Mouse (Mus musculus): Measurements from ENCODE around the gene Hrh2. TPM values are rescaled to one million over a fixed set of nuclear protein-coding genes. Genes with fewer than 3 reads are reported as not detected.

The Hrh2 gene
- polyA plus RNA-seq, 1 experiment: 1.4 TPM

DNA sequence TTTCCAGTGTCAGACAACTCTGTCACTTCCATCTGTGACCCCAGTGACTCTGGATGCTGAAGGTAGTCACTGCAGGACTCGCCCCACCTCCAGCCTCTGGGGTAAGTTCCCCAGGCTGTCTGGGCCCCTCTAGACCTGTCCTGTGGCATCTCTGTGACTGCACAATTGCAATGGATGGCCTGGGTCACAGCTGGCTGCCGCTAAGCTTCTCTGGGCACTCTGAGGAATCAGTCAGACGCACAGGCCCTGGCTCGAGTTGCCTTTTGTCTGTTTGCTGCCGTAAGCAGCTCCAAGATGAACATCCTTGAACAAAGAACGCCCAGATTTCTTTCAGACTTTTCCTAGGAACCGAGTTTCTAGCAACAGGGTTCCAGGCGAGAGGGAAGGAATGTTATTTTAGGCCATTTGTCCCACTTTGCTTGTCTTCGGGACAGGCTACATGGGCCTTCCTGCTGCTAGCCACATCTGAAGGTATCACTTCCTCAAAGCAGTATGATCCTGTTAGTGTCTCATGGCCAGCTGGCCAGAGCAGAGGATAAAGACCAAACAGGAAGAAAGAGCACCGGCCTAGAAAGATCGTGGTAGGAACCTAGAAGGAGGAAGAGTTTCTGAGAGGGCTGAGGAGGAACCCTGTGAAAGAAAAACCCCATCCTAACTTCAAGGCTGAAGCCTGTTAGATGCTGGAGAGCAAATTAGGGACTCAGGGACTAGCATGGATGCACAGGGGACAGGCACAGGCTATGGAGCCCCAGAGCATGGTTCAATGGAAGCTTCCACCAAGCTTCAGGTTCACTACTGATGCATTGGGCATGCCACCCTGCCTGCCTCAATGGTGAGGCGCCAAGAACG lies 31.2 kb downstream of the Hrh2 start:
- 51% methylated on average over 13 of the region's 13 CpGs for WGBS
- peak; percentile 8 for DNase-seq
- Histone ChIP-seq H3K4me3 (replicated peaks; ENCODE audit: extremely low read depth, low read depth, low read length) (no peak overlapping the region), H3K4me1 (ENCODE audit: control insufficient read depth, insufficient read depth, low read length) (no peaks in the 10 kb centered on the region; the same call in 1 of the 2 replicates)
- TF ChIP-seq CTCF (IDR thresholded peaks at IDR 0.05; ENCODE audit: insufficient read depth, low read length) (no peak), POLR2A (IDR thresholded peaks at IDR 0.05; ENCODE audit: borderline replicate concordance, extremely low read depth, low read depth, low read length) (no peak)

DNA sequence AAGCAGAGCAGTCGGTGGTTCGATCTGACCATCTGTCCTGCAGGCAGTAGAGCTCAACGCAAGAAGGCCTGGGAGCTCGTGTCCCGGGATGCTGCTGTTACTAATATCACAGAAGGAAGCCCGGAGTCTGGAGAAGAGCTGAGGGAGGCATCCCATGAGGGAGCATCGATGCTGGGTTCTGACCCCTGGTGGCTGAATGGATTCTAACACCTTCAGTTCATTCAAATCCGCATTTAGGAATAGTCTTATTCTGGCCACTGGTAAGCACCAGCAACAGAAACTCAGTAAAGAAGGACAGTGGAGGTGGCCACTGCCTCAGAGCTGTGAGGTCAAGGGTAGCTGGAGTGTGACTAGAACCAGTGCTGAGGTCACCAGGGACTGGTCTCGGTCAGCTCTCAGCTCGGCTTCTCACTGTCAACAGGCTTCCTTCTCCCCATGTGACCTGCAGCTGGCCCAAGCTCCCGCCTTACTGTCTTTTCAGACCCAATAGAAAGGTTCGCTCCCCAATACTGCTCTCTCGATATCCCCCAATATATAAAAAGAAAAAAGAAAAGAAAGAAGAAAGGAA lies 36.1 kb downstream of the Hrh2 start:
- no peak overlapping the region for H3K4me3 ChIP-seq (replicated peaks; ENCODE audit: extremely low read depth, low read depth, low read length)
- DNase-seq: peak; percentile 22
- 22% methylated on average over 13 of the region's 13 CpGs for WGBS
- no peaks in the 10 kb centered on the region; the same call in 1 of the 2 replicates for H3K4me1 ChIP-seq (ENCODE audit: control insufficient read depth, insufficient read depth, low read length)
- TF ChIP-seq CTCF (IDR thresholded peaks at IDR 0.05; ENCODE audit: insufficient read depth, low read length) (peak; percentile 56; the same call in 1 of the 2 replicates), POLR2A (IDR thresholded peaks at IDR 0.05; ENCODE audit: borderline replicate concordance, extremely low read depth, low read depth, low read length) (no peak)

DNA sequence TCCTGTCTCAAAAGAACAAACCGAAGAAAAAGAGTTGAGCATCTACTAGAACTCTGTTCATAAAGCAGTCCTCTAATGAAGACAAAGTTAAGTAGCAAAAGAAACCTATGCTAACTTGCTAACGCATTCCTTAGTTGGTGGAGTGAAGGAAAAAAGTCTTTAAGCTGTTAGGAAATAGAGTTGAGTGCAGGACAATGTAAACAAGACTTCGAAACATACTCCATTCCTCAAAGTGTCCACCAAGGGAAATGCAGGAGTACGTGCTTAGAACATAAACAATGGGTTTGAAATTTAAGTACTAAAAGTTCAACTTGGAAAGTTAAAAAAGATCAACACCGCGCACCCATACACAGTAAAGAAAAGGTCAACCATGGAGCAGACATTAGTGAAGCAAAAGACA lies 38.2 kb downstream of the Hrh2 start:
- DNase-seq: no peak
- Histone ChIP-seq H3K4me1 (ENCODE audit: control insufficient read depth, insufficient read depth, low read length) (no peaks in the 10 kb centered on the region; the same call in 1 of the 2 replicates), H3K4me3 (replicated peaks; ENCODE audit: extremely low read depth, low read depth, low read length) (no peak overlapping the region)
- 60% methylated on average over 6 of the region's 6 CpGs for WGBS
- TF ChIP-seq POLR2A (IDR thresholded peaks at IDR 0.05; ENCODE audit: borderline replicate concordance, extremely low read depth, low read depth, low read length) (no peak), CTCF (IDR thresholded peaks at IDR 0.05; ENCODE audit: insufficient read depth, low read length) (no peak)

DNA sequence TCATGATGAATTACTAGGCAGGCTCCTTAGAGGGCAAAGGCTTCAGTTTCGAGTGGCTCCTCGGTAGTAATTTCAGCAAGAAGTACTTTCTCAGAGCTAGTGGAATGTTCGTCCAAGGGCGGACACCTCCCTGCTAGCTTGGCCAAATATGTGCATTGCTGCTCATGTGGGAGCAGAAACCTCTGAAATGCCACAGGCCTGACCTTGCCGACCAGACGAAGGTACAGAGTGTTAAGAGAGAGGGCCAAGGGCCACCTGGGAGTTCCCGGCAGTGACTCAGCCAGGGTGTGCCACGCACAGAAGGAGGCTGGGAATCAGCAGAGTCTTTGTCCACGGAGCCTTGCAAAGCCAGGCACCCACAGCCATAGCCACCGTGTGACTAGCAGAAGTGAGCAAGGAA lies 39.9 kb downstream of the Hrh2 start:
- no peak for TF ChIP-seq POLR2A (IDR thresholded peaks at IDR 0.05; ENCODE audit: borderline replicate concordance, extremely low read depth, low read depth, low read length)
- no peak for TF ChIP-seq CTCF (IDR thresholded peaks at IDR 0.05; ENCODE audit: insufficient read depth, low read length)
- DNase-seq: peak; percentile 57
- 50% methylated on average over 10 of the region's 10 CpGs for WGBS
- Histone ChIP-seq H3K4me3 (replicated peaks; ENCODE audit: extremely low read depth, low read depth, low read length) (no peak overlapping the region), H3K4me1 (ENCODE audit: control insufficient read depth, insufficient read depth, low read length) (no peaks in the 10 kb centered on the region; the same call in 1 of the 2 replicates)

DNA sequence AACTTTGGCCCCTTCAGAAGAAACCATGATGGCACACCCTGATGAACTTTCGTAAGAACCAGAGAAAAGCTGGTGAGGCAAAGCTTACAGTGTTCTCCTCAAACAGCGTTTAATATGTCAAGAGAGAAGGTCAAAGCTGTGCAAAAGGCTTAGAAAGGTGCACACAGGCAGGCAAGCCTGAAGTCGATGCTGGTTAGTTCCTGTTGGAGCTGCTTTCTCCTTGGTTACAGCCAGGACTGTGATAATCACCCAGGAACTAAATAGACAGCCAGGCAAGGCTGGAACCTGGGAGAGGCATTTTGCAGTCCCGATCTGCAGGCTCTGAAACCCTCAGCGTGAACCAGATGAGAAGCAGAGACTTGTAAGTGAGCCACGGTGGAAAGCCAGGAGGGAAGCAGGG lies 45.6 kb downstream of the Hrh2 start:
- DNase-seq: no peak
- TF ChIP-seq POLR2A (IDR thresholded peaks at IDR 0.05; ENCODE audit: borderline replicate concordance, extremely low read depth, low read depth, low read length) (no peak), CTCF (IDR thresholded peaks at IDR 0.05; ENCODE audit: insufficient read depth, low read length) (no peak)
- 60% methylated on average over 6 of the region's 6 CpGs for WGBS
- Histone ChIP-seq H3K4me3 (replicated peaks; ENCODE audit: extremely low read depth, low read depth, low read length) (no peak overlapping the region), H3K4me1 (ENCODE audit: control insufficient read depth, insufficient read depth, low read length) (no peaks in the 10 kb centered on the region)

DNA sequence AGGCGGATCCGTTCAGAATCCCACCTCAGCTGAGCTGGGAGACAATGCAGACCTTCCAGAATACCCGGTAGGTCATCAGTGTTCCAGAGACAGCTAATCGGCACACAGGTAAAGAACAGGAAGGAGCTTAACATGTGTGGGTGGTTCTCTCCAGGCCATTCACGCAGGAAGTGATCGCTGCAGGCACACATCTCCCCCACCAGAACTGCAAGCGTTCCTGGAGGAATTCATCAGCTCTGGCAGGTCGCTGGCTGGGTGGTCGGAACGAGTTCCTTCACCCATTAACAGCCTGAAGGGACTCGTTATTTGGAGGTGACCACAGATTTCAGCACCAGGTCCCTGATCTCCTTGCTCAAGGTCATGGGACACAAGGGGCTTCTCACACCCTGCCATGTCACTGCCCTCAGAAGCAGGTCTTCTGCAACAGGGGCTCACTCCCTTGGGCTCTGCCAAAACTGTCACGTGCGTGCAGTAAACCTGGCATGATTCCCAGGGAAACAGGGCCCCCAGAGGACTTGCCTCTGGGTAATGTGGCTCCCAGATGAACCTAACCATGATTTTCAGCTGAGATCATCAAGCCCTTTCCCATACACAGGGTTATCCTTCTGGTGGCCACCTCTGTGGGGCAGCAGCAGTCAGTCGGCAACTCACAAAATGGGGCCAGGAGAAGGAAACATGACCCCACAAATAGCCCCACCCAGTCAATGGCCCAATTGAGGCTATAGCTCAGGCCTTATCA lies 46.8 kb downstream of the Hrh2 start:
- DNase-seq: no peak
- H3K4me3 ChIP-seq (replicated peaks; ENCODE audit: extremely low read depth, low read depth, low read length): no peak overlapping the region
- TF ChIP-seq POLR2A (IDR thresholded peaks at IDR 0.05; ENCODE audit: borderline replicate concordance, extremely low read depth, low read depth, low read length) (no peak), CTCF (IDR thresholded peaks at IDR 0.05; ENCODE audit: insufficient read depth, low read length) (no peak)
- WGBS: 41% methylated on average over 14 of the region's 14 CpGs
- no peaks in the 10 kb centered on the region for H3K4me1 ChIP-seq (ENCODE audit: control insufficient read depth, insufficient read depth, low read length)

DNA sequence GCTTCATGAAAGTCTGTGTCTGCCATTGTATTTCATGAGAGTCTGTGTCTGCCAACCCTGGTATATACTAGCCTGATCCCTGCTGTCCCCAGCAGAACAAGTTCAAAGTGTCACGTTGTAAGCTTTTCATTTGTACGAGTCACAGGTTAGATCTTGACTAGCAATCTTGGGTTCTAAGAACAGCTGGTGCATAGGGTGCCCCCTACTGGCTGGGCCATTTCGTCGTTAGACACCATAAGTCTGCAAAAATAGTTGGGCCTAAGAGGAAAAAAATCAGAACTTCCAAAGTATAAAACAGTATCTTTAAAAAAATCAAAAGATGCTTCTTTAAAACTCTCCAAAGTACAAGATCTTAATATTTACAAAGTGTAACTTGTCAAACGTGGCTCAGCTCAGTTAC lies 50.5 kb downstream of the Hrh2 start:
- peak; percentile 54 for DNase-seq
- TF ChIP-seq CTCF (IDR thresholded peaks at IDR 0.05; ENCODE audit: insufficient read depth, low read length): peak; percentile 49; the same call in 1 of the 2 replicates
- TF ChIP-seq POLR2A (IDR thresholded peaks at IDR 0.05; ENCODE audit: borderline replicate concordance, extremely low read depth, low read depth, low read length): no peak
- WGBS: 52% methylated on average over 5 of the region's 5 CpGs
- H3K4me1 ChIP-seq (ENCODE audit: control insufficient read depth, insufficient read depth, low read length): no peaks in the 10 kb centered on the region
- H3K4me3 ChIP-seq (replicated peaks; ENCODE audit: extremely low read depth, low read depth, low read length): no peak overlapping the region

DNA sequence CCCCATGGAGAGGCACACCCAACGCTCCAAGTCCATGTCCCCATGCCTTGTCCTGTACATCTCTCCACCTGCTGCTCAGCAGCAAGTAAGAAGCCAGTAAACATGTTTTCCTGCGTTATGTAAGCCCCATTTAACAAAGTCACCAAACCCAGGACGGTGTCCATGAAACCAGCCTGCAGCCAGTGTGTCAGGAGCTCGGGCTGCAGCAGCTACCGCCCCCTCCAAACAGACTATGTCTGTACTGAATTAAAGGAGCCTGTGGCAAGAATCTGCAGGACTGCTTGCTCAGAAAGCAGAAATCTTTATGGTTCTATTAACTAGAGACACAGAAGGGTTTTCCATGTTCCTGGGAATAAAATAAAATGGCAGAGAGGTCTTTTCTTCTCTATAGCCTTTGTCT lies 53.3 kb downstream of the Hrh2 start:
- 71% methylated on average over 5 of the region's 5 CpGs for WGBS
- DNase-seq: no peak
- TF ChIP-seq POLR2A (IDR thresholded peaks at IDR 0.05; ENCODE audit: borderline replicate concordance, extremely low read depth, low read depth, low read length): no peak
- TF ChIP-seq CTCF (IDR thresholded peaks at IDR 0.05; ENCODE audit: insufficient read depth, low read length): no peak
- H3K4me3 ChIP-seq (replicated peaks; ENCODE audit: extremely low read depth, low read depth, low read length): no peak overlapping the region
- no peaks in the 10 kb centered on the region for H3K4me1 ChIP-seq (ENCODE audit: control insufficient read depth, insufficient read depth, low read length)

DNA sequence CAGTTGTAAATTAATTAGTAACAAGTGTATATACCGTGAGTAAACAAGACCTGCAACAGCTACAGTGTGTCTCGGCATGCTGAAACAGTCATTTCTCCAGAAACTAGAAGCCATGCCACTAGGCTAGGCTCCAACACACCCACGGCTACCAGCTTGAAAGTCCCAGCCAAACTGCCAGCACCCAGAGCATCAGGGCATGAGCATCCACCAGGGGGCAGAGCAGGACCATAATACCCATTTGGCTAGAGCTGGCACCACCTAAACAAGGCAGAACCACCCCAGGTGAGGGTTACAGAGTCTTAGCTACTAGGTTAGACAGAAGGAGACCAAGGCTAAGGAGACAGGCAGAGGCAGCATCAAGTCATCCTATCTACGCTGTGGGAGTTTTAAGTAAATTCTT lies 55.6 kb downstream of the Hrh2 start:
- Histone ChIP-seq H3K4me3 (replicated peaks; ENCODE audit: extremely low read depth, low read depth, low read length) (no peak overlapping the region), H3K4me1 (ENCODE audit: control insufficient read depth, insufficient read depth, low read length) (no peaks in the 10 kb centered on the region)
- TF ChIP-seq CTCF (IDR thresholded peaks at IDR 0.05; ENCODE audit: insufficient read depth, low read length) (peak; percentile 88), POLR2A (IDR thresholded peaks at IDR 0.05; ENCODE audit: borderline replicate concordance, extremely low read depth, low read depth, low read length) (no peak)
- peak; percentile 63 for DNase-seq
- WGBS: 17% methylated on average over 4 of the region's 4 CpGs

Measured in lung, adult 2 months (tissue).